Mouse (Mus musculus) stomach, postnatal 0 days (tissue): Measurements from ENCODE around the gene Tmem54. TPM values are rescaled to one million over a fixed set of nuclear protein-coding genes. Genes with fewer than 3 reads are reported as not detected.
A peak's percentile ranks its signal among the peaks of the same experiment; 100 is the strongest.

Source experiments
- ATAC-seq: fragments of 200-750 bp; cut with Nextera tagmentation; 2 replicates; pipeline ENCODE4 v1.8.0; 2017; ENCODE audit not compliant: low FRiP score, low TSS enrichment
- DNase-seq: peaks from one replicate; pipeline ENCODE4 v3.0.0-alpha.2; 2016; ENCODE audit warnings: low spot score
- H3K27ac ChIP-seq: fragments of 300-500 bp; sonication (generic); replicated peaks from 2 replicates; pipeline ENCODE4 v1.5.1; 2014; ENCODE audit warnings: mild to moderate bottlenecking, control low read depth
- H3K27me3 ChIP-seq: fragments of 300-500 bp; sonication (generic); 2 replicates; pipeline ENCODE4 v1.6.1; 2014; ENCODE audit warnings: low read length; ENCODE audit not compliant: control insufficient read depth, insufficient read depth
- H3K36me3 ChIP-seq: fragments of 300-500 bp; sonication (generic); 2 replicates; pipeline ENCODE4 v1.6.1; 2014; ENCODE audit warnings: low read length, mixed read lengths; ENCODE audit not compliant: control insufficient read depth, insufficient read depth
- H3K4me1 ChIP-seq: fragments of 300-500 bp; sonication (generic); replicated peaks from 2 replicates; pipeline ENCODE4 v1.6.1; 2014; ENCODE audit warnings: antibody characterized with exemption; ENCODE audit not compliant: control insufficient read depth, insufficient read depth
- H3K4me2 ChIP-seq: fragments of 300-500 bp; sonication (generic); replicated peaks from 2 replicates; pipeline ENCODE4 v1.6.1; 2014; ENCODE audit warnings: low read depth, mild to moderate bottlenecking, control low read depth, moderate library complexity
- H3K4me3 ChIP-seq: fragments of 300-500 bp; sonication (generic); 2 replicates; pipeline ENCODE4 v1.5.1; 2014; ENCODE audit warnings: low read depth, low read length, control low read depth
- H3K9ac ChIP-seq: fragments of 300-500 bp; sonication (generic); 2 replicates; pipeline ENCODE4 v1.6.1; 2014; ENCODE audit warnings: mild to moderate bottlenecking, low read length, control low read depth, mixed read lengths
- H3K9me3 ChIP-seq: fragments of 300-500 bp; sonication (generic); 2 replicates; pipeline ENCODE4 v1.6.1; 2016; ENCODE audit warnings: low read length; ENCODE audit not compliant: control insufficient read depth
- CTCF ChIP-seq: IDR thresholded peaks from 2 replicates; pipeline ENCODE4 v1.5.1; 2016; ENCODE audit warnings: antibody characterized with exemption, low read depth, mild to moderate bottlenecking, moderate library complexity
- EP300 ChIP-seq: optimal IDR thresholded peaks from 2 replicates; pipeline ENCODE3; 2016; ENCODE audit warnings: antibody characterized with exemption
- WGBS: fragments of 180-500 bp; shearing (Covaris S2); extraction: QIAGEN DNeasy Blood & Tissue Kit; methylation state at CpG from one replicate; pipeline ENCODE4 v1.1.7; 2014; 5-methylcytosine and 5-hydroxymethylcytosine counted together
- polyA plus RNA-seq: library from polyadenylated mRNA; unstranded; fragments of >200 nt; fragmentation: Nextera tagmentation; extraction: Ambion mirVana; gene quantifications from 2 replicates; pipeline ENCODE4 v1.2.1, GENCODE M21; 2015

Tmem54 gene
- polyA plus RNA-seq, result 106 and 115 TPM in 2 replicates

DNA sequence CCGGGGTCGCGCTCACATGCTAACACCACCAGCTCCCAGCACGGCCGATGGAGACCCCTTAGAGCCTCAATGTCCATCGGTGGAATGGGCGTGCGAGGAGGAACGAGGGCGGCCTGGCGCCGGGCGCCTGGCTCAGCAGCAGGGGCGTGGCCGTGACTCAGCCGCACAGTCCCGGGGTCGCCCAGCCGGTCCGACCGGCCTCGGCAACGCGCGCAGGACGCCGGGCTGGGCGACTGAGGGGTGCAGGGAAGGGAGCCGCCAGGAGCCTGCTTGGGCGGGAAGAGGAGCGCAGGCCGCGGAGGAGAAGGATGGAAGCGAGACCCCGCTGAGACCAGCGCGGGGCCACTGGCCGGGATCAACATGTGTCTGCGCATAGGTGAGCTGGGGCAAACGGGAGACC is at the start of gene Tmem54:
Tmem54 (plus strand) TSS at position 193 of the 400 bp plus-strand sequence.
- H3K4me3 ChIP-seq, result peak within 1 kb of the TSS; percentile 36
- H3K4me2 ChIP-seq, result peak within 1 kb of the TSS; percentile 56
- peak within 1 kb of the TSS; percentile 53; the same call in 1 of the 2 replicates for H3K27ac ChIP-seq
- ATAC-seq (peak; percentile 89), DNase-seq (peak; percentile 90)
- TF ChIP-seq EP300 (no peak), CTCF (no peak)
- no peaks in the 10 kb centered on the region for H3K27me3 ChIP-seq
- H3K4me1 ChIP-seq, result 0 out of 2 replicates have a peak, but pooled peaks cover 3% of the 10 kb centered on the region
- WGBS, result 3% methylated on average over 37 of the region's 40 CpGs
- H3K36me3 ChIP-seq, result no peaks in the 10 kb centered on the region
- H3K9me3 ChIP-seq, result no peaks in the 10 kb centered on the region
- H3K9ac ChIP-seq, result no peak within 1 kb of the TSS

DNA sequence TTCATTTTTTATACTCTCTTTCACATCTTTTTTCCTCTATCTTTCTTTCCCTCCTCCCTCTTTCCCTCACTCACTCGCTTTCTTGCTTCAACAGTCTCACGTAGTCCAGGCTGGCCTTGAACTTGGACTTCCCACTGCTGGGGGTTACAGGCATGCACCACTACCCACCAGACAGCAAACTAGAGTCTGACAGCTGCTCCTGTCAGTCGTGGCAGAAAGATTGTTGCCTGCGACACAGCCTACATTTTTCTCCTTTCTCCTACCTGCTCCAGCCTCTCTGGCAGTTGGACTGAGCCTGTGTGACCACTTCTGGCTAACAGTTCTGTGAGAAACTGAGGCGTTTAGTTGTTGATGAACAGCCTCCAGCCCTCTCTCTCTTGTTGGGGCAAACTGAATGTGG is 49.8 kb upstream of the Tmem54 start:
- Histone ChIP-seq H3K27me3 (no peaks in the 10 kb centered on the region), H3K9ac (no peak overlapping the region), H3K27ac (peak overlapping the region; percentile 31; the same call in 1 of the 2 replicates), H3K4me1 (0 out of 2 replicates have a peak, but pooled peaks cover 2% of the 10 kb centered on the region), H3K9me3 (no peaks in the 10 kb centered on the region), H3K36me3 (no peaks in the 10 kb centered on the region), H3K4me2 (no peak overlapping the region), H3K4me3 (no peak overlapping the region)
- 75% methylated on average over 5 of the region's 5 CpGs for WGBS
- DNase-seq, result no peak
- ATAC-seq, result no peak
- TF ChIP-seq CTCF (no peak), EP300 (no peak)

DNA sequence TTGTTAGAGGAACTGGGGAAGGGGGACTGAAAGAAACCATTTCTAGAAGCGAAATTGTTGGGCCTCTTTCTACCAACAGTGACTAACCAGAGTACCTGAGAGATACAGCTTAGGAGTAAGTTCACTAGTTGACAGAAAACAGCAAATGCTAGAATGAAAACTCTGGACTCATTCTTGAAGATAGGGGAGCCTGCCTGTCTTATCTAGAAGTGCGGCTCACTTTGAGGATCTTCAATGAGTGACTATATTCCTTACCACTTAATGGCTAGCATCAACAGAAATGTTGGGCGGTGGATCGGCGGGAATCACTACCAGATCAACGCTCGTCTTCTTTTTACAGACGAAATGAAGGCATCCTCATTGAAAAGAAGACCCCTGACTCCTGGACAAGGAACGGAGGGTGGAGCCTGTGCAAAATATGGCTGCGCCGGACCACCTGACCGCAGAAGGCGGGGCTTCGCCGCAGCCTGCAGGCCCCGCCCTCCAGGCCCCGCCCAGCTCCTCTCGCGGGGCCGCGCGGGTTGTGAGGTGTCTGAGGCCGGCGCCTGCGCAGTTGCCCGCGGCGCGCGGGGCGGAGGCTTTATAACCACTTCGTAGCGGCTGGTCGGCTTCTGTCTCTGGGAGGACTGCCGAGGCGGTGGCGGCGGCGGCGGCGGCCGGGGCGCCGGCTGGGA is 47.7 kb upstream of the Tmem54 start:
- no peaks in the 10 kb centered on the region for H3K9me3 ChIP-seq
- no peaks in the 10 kb centered on the region for H3K36me3 ChIP-seq
- DNase-seq (peak; percentile 97), ATAC-seq (peak; percentile 96)
- WGBS, result 4% methylated on average over 39 of the region's 44 CpGs
- peak overlapping the region; percentile 100 for H3K4me2 ChIP-seq
- peak overlapping the region; percentile 93 for H3K27ac ChIP-seq
- H3K27me3 ChIP-seq, result no peaks in the 10 kb centered on the region
- TF ChIP-seq CTCF (no peak), EP300 (no peak)
- 0 out of 2 replicates have a peak, but pooled peaks cover 2% of the 10 kb centered on the region for H3K4me1 ChIP-seq
- H3K9ac ChIP-seq, result peak overlapping the region; percentile 93
- peak overlapping the region; percentile 84 for H3K4me3 ChIP-seq

DNA sequence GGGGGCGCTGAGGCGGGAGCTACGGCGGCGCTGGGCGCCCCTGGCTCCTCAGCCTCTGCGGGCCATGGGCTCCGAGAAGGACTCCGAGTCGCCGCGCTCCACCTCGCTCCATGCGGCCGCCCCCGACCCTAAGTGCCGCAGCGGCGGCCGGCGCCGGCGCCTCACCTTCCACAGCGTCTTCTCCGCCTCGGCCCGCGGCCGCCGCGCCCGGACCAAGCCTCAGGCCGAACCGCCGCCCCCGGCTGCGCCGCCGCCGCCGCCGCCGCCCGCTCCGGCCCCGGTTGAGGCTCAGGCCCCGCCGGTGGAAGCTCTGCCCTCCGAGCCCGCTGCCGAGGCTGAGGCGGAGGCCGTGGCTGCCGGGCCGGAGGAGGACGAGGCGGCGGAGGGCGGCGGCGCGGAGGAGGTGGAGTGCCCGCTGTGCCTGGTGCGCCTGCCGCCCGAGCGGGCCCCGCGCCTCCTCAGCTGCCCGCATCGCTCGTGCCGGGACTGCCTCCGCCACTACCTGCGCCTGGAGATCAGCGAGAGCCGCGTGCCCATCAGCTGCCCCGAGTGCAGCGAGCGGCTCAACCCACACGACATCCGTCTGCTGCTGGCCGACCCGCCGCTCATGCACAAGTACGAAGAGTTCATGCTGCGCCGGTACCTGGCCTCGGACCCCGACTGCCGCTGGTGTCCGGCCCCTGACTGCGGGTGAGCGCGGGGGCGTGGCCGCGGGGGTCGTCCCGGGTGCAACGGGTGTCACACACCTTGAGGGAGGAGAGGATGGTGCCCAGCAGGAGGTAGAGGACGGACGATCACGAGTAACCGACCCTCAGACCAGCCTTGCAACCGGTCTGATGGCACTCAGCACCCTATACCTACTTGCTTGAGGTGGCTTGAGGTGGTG is 46.9 kb upstream of the Tmem54 start, which contains the start of gene Rnf19b:
Rnf19b (plus strand) TSS at position 65 of the 886 bp plus-strand sequence.
- H3K4me3 ChIP-seq, result peak within 1 kb of the TSS; percentile 84
- H3K4me2 ChIP-seq, result peak within 1 kb of the TSS; percentile 100
- H3K9me3 ChIP-seq, result no peaks in the 10 kb centered on the region
- WGBS, result under 1% methylated on average over 41 of the region's 107 CpGs
- no peaks in the 10 kb centered on the region for H3K27me3 ChIP-seq
- H3K36me3 ChIP-seq, result no peaks in the 10 kb centered on the region
- H3K9ac ChIP-seq, result peak within 1 kb of the TSS; percentile 93
- no peak for TF ChIP-seq EP300
- no peak for TF ChIP-seq CTCF
- ATAC-seq (peak; percentile 76), DNase-seq (peak; percentile 59)
- H3K4me1 ChIP-seq, result 0 out of 2 replicates have a peak, but pooled peaks cover 2% of the 10 kb centered on the region
- peak within 1 kb of the TSS; percentile 93 for H3K27ac ChIP-seq

DNA sequence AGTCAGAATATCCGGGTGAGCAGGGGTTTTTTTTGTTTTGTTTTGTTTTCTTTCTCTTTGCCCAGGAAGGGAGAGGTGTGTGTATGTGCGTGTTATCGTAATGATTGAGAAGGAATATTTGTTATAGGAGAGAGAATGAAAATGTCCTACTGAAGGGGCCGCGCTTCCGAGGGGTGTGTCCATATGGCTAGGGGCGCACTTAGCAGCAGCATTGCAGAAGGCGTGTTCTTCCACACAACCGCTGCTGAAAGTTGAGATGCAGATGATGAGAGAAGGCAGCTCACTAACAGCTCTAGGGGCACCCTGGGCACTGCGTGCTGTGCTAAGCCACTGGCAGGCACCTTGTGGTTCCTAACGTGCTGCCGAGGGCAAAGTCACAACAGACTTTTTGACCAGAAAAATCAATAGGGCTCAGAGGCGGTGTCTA is 46.2 kb upstream of the Tmem54 start:
- no peaks in the 10 kb centered on the region for H3K36me3 ChIP-seq
- DNase-seq (peak; percentile 49), ATAC-seq (no peak)
- peak overlapping the region; percentile 93 for H3K9ac ChIP-seq
- H3K27me3 ChIP-seq, result no peaks in the 10 kb centered on the region
- TF ChIP-seq EP300 (no peak), CTCF (no peak)
- no peak overlapping the region; the same call in 1 of the 2 replicates for H3K27ac ChIP-seq
- 4% methylated on average over 13 of the region's 13 CpGs for WGBS
- H3K4me2 ChIP-seq, result peak overlapping the region; percentile 100
- 0 out of 2 replicates have a peak, but pooled peaks cover 2% of the 10 kb centered on the region for H3K4me1 ChIP-seq
- H3K9me3 ChIP-seq, result no peaks in the 10 kb centered on the region
- H3K4me3 ChIP-seq, result peak overlapping the region; percentile 84
